Mouse (Mus musculus) heart, embryonic 11.5 days (tissue): ENCODE data around the gene Gm7942. TPM values are rescaled to one million over a fixed set of nuclear protein-coding genes. Genes with fewer than 3 reads are reported as not detected.
"Not testable (repeated sequence)": the region's sequence is repeated elsewhere in the genome, so short reads cannot be mapped to it uniquely, and the experiment has no call there.

Experiments
- ATAC-seq: fragments of 200-750 bp; cut with Nextera tagmentation; replicated peaks from 2 replicates; pipeline ENCODE4 v1.8.0; 2017; ENCODE audit warnings: moderate library complexity; ENCODE audit not compliant: insufficient number of reproducible peaks, low FRiP score, low TSS enrichment
- H3K27ac ChIP-seq: fragments of 300-500 bp; sonication (generic); 2 replicates; pipeline ENCODE4 v1.5.1; 2014; ENCODE audit warnings: mild to moderate bottlenecking, low read depth, low read length
- H3K27me3 ChIP-seq: fragments of 300-500 bp; sonication (generic); 2 replicates; pipeline ENCODE4 v1.6.1; 2014; ENCODE audit warnings: mild to moderate bottlenecking, low read length, mixed read lengths; ENCODE audit not compliant: control insufficient read depth, insufficient read depth
- H3K36me3 ChIP-seq: fragments of 300-500 bp; sonication (generic); 2 replicates; pipeline ENCODE4 v1.6.1; 2014; ENCODE audit warnings: mild to moderate bottlenecking, low read length, moderate library complexity, mixed read lengths; ENCODE audit not compliant: control insufficient read depth, insufficient read depth
- H3K4me1 ChIP-seq: fragments of 300-500 bp; sonication (generic); 2 replicates; pipeline ENCODE4 v1.6.1; 2014; ENCODE audit warnings: low read length; ENCODE audit not compliant: control insufficient read depth, insufficient read depth
- H3K4me2 ChIP-seq: fragments of 300-500 bp; sonication (generic); 2 replicates; pipeline ENCODE4 v1.6.1; 2014; ENCODE audit warnings: mild to moderate bottlenecking, moderate library complexity
- H3K4me3 ChIP-seq: fragments of 300-500 bp; sonication (generic); 2 replicates; pipeline ENCODE4 v1.5.1; 2014; ENCODE audit warnings: low read depth, low read length
- H3K9ac ChIP-seq: fragments of 300-500 bp; sonication (generic); 2 replicates; pipeline ENCODE4 v1.6.1; 2014; ENCODE audit warnings: mild to moderate bottlenecking, low read depth, low read length, moderate library complexity
- H3K9me3 ChIP-seq: fragments of 300-500 bp; sonication (generic); replicated peaks from 2 replicates; pipeline ENCODE4 v1.6.1; 2016; ENCODE audit warnings: low read length; ENCODE audit not compliant: control insufficient read depth
- WGBS: fragments of 180-500 bp; shearing (Covaris S2); extraction: QIAGEN DNeasy Blood & Tissue Kit; methylation state at CpG from one replicate; pipeline ENCODE4 v1.1.7; 2014; ENCODE audit not compliant: insufficient replicate concordance; 5-methylcytosine and 5-hydroxymethylcytosine counted together
- polyA plus RNA-seq: library from polyadenylated mRNA; unstranded; fragments of >200 nt; fragmentation: Nextera tagmentation; extraction: Ambion mirVana; gene quantifications from 2 replicates; pipeline ENCODE4 v1.2.1, GENCODE M21; 2014

Gm7942 gene
- not detected in 2 replicates for polyA plus RNA-seq

DNA sequence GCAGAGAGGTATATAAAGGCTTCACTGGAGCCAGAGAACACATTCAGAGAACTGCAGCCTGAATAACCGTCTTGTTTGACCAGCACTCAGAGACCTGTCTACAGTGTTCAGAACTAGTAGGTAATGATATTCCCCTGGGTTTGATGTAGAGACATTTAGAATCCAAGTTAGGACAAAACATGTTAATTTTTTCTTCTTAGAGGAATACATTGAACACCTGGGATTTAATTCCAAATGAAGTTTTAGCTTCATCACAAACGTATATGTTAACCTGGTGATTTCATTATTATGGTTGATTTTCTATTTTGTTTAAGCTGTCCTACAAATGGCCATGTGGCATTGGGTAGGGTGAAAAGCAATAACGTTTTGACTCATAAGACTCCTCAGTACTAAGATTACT lies at the start of gene Gm7942:
Gene Gm7942, plus strand, starts transcription at position 301 of the 400 bp plus-strand sequence.
- not testable (repeated sequence) for H3K9me3 ChIP-seq, H3K4me1 ChIP-seq, H3K9ac ChIP-seq, H3K36me3 ChIP-seq, ATAC-seq, H3K27me3 ChIP-seq, H3K27ac ChIP-seq, H3K4me3 ChIP-seq, H3K4me2 ChIP-seq
- no CpG with 5 or more reads among the region's 3 CpGs for WGBS

Other genes starting within 250 kb of the Gm7942 start
- gene Gm3183, start 241.5 kb upstream of the Gm7942 start, polyA plus RNA-seq = not detected in 2 replicates
- gene Gm6367, start 118.3 kb upstream of the Gm7942 start, polyA plus RNA-seq = not detected in 2 replicates
- gene Gm16513, start 75.7 kb downstream of the Gm7942 start, polyA plus RNA-seq = not detected in 2 replicates
- not detected in 2 replicates for gene Gm10424, start 165.8 kb downstream of the Gm7942 start, polyA plus RNA-seq
- not detected in 2 replicates for gene Gm3259, start 199.0 kb downstream of the Gm7942 start, polyA plus RNA-seq